Mouse (Mus musculus) left cerebral cortex, postnatal 4 days (tissue): ENCODE measurements around the gene 1810013L24Rik. TPM values are rescaled to one million over a fixed set of nuclear protein-coding genes. Genes with fewer than 3 reads are reported as not detected.
A peak's percentile ranks its signal among the peaks of the same experiment; 100 is the strongest.
"Not testable (repeated sequence)": the region's sequence is repeated elsewhere in the genome, so short reads cannot be mapped to it uniquely, and the experiment has no call there.

Source experiments
- DNase-seq: peaks from one replicate; pipeline ENCODE4 v3.0.0-alpha.2; 2022
- intact Hi-C: fragments of 180-260 bp; cut with DNase I; formaldehyde crosslinking; loops from one replicate; pipeline ENCODE4 v1.15.1; 2025
- total RNA-seq, 2 experiments: library from RNA; stranded (reverse); gene quantifications; 2 replicates each; pipeline ENCODE4 v1.2.3; 2021

1810013L24Rik gene
- total RNA-seq, 2 experiments from 2014 or later, result 127 TPM

- intact Hi-C loops, result loop anchor here (5.0 to 10.0 kb wide), 2 partner anchors 121 to 1109 kb away; no protein-coding TSS in a partner anchor
- peak; percentile 90 for DNase-seq
Measured at GRCm38 (mm10) chr16:8883674-8884241, 53.9 kb downstream of the 1810013L24Rik start.

- intact Hi-C loops, result loop anchor here (1.0 kb wide), 1 partner anchor 21 kb away; no protein-coding TSS in a partner anchor
- DNase-seq, result not testable (repeated sequence)
Measured at GRCm38 (mm10) chr16:8894214-8894613, 64.3 kb downstream of the 1810013L24Rik start.

GRCm38 (mm10) chr16:8895301-8895700 lies 65.4 kb downstream of the 1810013L24Rik start:
- DNase-seq, result no peak
- intact Hi-C loops, result no loop called here

DNA sequence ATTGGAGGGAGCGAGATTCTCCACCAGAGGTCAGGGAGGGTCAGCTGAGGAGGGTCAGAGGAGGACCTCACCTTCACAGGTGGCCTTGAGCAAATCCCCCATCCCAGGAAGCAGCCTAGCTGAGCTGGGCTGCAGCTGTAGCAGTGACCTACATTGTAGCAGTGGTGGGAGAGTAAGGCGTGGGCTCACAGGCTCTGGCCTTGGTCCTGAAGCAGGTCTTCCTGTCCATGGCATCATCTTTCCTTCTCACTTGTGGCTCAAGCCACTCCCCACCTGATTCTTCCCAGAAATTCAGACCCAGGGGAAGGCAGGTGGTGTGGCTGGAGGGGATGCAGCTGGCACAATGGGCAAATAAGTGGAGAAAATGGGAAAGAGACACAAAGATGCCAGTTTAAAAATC lies 76.2 kb downstream of the 1810013L24Rik start:
- DNase-seq, result not testable (repeated sequence)
- intact Hi-C loops, result loop anchor here (10.0 kb wide), 1 partner anchor 89 kb away; no protein-coding TSS in a partner anchor

Other genes with a start within 250 kb of the 1810013L24Rik start
- 10 to 100 TPM; 41.4 to 42.9 TPM for gene Pmm2, start 192.4 kb upstream of the 1810013L24Rik start, total RNA-seq
- gene Tmem186, start 192.4 kb upstream of the 1810013L24Rik start, total RNA-seq, result 10 to 100 TPM; 14.3 TPM
- gene Carhsp1, start 157.9 kb upstream of the 1810013L24Rik start, total RNA-seq, result 10 to 100 TPM; 54.3 to 60.3 TPM
- not detected for gene Gm5767, start 149.3 kb upstream of the 1810013L24Rik start, total RNA-seq
- gene Usp7, start 37.8 kb upstream of the 1810013L24Rik start, total RNA-seq, result 100 to 1,000 TPM; 184 to 190 TPM